Mouse (Mus musculus): ENCODE results near the gene Cox7b. TPM values are rescaled to one million over a fixed set of nuclear protein-coding genes. Genes with fewer than 3 reads are reported as not detected.

Gene Cox7b
- total and polyA plus RNA-seq, 3 experiments, result 222 to 804 (median 712) TPM

DNA sequence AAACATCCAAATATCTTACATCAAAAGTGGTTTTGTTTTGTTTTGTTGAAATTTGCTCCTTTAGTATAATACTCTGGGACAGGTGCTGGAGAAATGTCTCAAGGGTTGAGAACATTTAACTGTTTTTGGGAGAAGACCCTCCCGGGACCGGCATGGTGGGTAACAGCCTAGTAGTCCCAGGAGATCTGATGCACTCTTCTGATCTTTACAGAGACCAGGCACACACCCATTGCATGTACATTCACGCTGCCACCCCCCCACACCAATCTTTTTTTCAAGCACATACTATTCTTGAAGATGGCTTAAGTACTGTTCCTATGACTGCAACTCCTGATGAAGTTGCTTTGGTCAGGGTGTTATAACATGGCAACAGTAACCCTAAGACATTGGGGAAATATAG lies 2.9 kb upstream of the Cox7b start:
- dilution Hi-C loops (cut with MboI; ENCODE audit: extremely low pct_ligation_motif_present, extremely low pct_unique_long_range_greater_than_20kb, low sequenced_read_pairs) (no loop called here), in situ Hi-C loops (cut with MboI; ENCODE audit: low pct_ligation_motif_present, low pct_unique_long_range_greater_than_20kb, low sequenced_read_pairs) (loop anchor here (10.0 kb wide), 1 partner anchor 88 kb away; the partner anchor contains the start of gene Atrx)
- 0 out of 2 replicates have a peak, but pooled peaks have one; percentile 31 for TF ChIP-seq SIN3A (IDR thresholded peaks at IDR 0.05; ENCODE audit: low read length)
- TF ChIP-seq MXI1 (IDR thresholded peaks at IDR 0.05; ENCODE audit: low read depth, low read length), result peak; percentile 47; the same call in 1 of the 2 replicates
- TF ChIP-seq MAFK (IDR thresholded peaks at IDR 0.05; ENCODE audit: insufficient replicate concordance, low read length), result no peak
- H3K4me2 ChIP-seq (ENCODE audit: insufficient read depth, low read depth, poor library complexity, severe bottlenecking), result peak overlapping the region; percentile 4; the same call in 1 of the 2 replicates
- H3K36me3 ChIP-seq (replicated peaks in 1 of 2; ENCODE audit: control insufficient read depth in 1 of 2, insufficient read depth in 1 of 2, low read length in 1 of 2), result peaks cover 0 to 3% of the 10 kb centered on the region in 2 experiments
- H3K9me3 ChIP-seq (replicated peaks; ENCODE audit: low read length), result no peaks in the 10 kb centered on the region
- H3K4me1 ChIP-seq (ENCODE audit: control insufficient read depth in 1 of 2, insufficient read depth in 2 of 2), result peaks cover 0 to 4% of the 10 kb centered on the region in 2 experiments; a peak in 2 of 4 replicates
- H3K79me2 ChIP-seq (replicated peaks; ENCODE audit: control insufficient read depth, extremely low read depth, insufficient read depth, poor library complexity, severe bottlenecking), result peaks cover 34% of the 10 kb centered on the region
- no peaks in the 10 kb centered on the region for H3K27me3 ChIP-seq (replicated peaks)
- no peak for DNase-seq (ENCODE audit: extremely low read depth)
- H3K9ac ChIP-seq (ENCODE audit: insufficient read depth, low read depth), result peak overlapping the region; percentile 61
- H3K27ac ChIP-seq (ENCODE audit: insufficient read depth, low read depth), result no peak overlapping the region; the same call in 1 of the 2 replicates
- H3K4me3 ChIP-seq (replicated peaks in 1 of 3; ENCODE audit: low read depth in 2 of 3, low read length in 2 of 3, poor library complexity in 1 of 3), result peak overlapping the region; percentile 42 to 53 (median 52)

DNA sequence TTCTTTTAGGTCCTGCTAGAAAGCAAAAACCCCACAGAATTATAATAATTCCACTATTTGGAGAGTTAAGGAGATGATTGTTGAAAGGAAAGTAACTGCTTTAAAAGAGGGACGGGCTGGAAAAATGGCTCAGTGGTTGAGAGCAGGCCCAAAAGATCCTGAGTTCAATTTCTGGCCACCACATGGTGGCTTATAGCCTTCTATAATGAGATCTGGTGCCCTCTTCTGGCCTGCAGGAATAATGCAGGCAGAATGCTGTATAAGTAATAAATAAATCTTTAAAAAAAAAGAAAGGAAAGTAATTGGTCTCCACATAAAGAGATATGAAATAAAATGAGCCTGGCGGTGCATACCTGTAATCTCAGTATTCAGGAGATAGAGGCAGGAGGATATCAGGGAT lies 2.3 kb upstream of the Cox7b start:
- Histone ChIP-seq H3K4me2 (ENCODE audit: insufficient read depth, low read depth, poor library complexity, severe bottlenecking) (peak overlapping the region; percentile 36; the same call in 1 of the 2 replicates), H3K4me3 (replicated peaks in 1 of 3; ENCODE audit: low read depth in 2 of 3, low read length in 2 of 3, poor library complexity in 1 of 3) (no peak overlapping the region), H3K9me3 (replicated peaks; ENCODE audit: low read length) (no peaks in the 10 kb centered on the region), H3K79me2 (replicated peaks; ENCODE audit: control insufficient read depth, extremely low read depth, insufficient read depth, poor library complexity, severe bottlenecking) (peaks cover 32% of the 10 kb centered on the region), H3K36me3 (replicated peaks in 1 of 2; ENCODE audit: control insufficient read depth in 1 of 2, insufficient read depth in 1 of 2, low read length in 1 of 2) (peaks cover 0 to 3% of the 10 kb centered on the region in 2 experiments), H3K27ac (ENCODE audit: insufficient read depth, low read depth) (no peak overlapping the region), H3K27me3 (replicated peaks) (no peaks in the 10 kb centered on the region), H3K9ac (ENCODE audit: insufficient read depth, low read depth) (no peak overlapping the region), H3K4me1 (ENCODE audit: control insufficient read depth in 1 of 2, insufficient read depth in 2 of 2) (peaks cover 0 to 4% of the 10 kb centered on the region in 2 experiments; a peak in 2 of 4 replicates)
- no peak for TF ChIP-seq TCF12 (IDR thresholded peaks at IDR 0.05; ENCODE audit: low read depth, low read length)
- TF ChIP-seq MAFK (IDR thresholded peaks at IDR 0.05; ENCODE audit: insufficient replicate concordance, low read length), result no peak
- peak; percentile 78 for TF ChIP-seq ZNF384 (IDR thresholded peaks at IDR 0.05; ENCODE audit: low read depth, low read length)
- peak; percentile 44; the same call in 1 of the 2 replicates for TF ChIP-seq MAX (IDR thresholded peaks at IDR 0.05; ENCODE audit: low read length)
- peak; percentile 12 to 72; a peak in 2 of 4 replicates for TF ChIP-seq CTCF (conservative IDR thresholded peaks at IDR 0.05 in 1 of 2, IDR thresholded peaks at IDR 0.05 in 1 of 2; ENCODE audit: low read depth in 2 of 2, low read length in 2 of 2)
- no peak for TF ChIP-seq USF2 (conservative IDR thresholded peaks at IDR 0.05; ENCODE audit: low read depth, low read length)
- TF ChIP-seq POLR2AphosphoS2 (IDR thresholded peaks at IDR 0.05; ENCODE audit: low read depth, low read length), result no peak
- peak; percentile 36; the same call in 1 of the 2 replicates for TF ChIP-seq SMC3 (IDR thresholded peaks at IDR 0.05; ENCODE audit: low read depth, low read length)
- no peak for TF ChIP-seq RCOR1 (conservative IDR thresholded peaks at IDR 0.05; ENCODE audit: low read depth, low read length)
- TF ChIP-seq RAD21 (IDR thresholded peaks at IDR 0.05; ENCODE audit: low read depth, low read length), result peak; percentile 47
- TF ChIP-seq MYC (IDR thresholded peaks at IDR 0.05; ENCODE audit: low read depth, low read length), result peak; percentile 96
- TF ChIP-seq ELF1 (IDR thresholded peaks at IDR 0.05; ENCODE audit: low read depth, low read length), result no peak
- TF ChIP-seq MAZ (IDR thresholded peaks at IDR 0.05; ENCODE audit: low read depth, low read length), result no peak
- no peak for TF ChIP-seq EP300 (IDR thresholded peaks at IDR 0.05; ENCODE audit: low read length)
- in situ Hi-C loops (cut with MboI; ENCODE audit: low pct_ligation_motif_present, low pct_unique_long_range_greater_than_20kb, low sequenced_read_pairs) (loop anchor here (10.0 kb wide), 1 partner anchor 88 kb away; the partner anchor contains the start of gene Atrx), dilution Hi-C loops (cut with MboI; ENCODE audit: extremely low pct_ligation_motif_present, extremely low pct_unique_long_range_greater_than_20kb, low sequenced_read_pairs) (no loop called here)
- DNase-seq (ENCODE audit: extremely low read depth), result peak; percentile 68
